Mouse (Mus musculus): Measurements from ENCODE around the gene Cacna1a. TPM values are rescaled to one million over a fixed set of nuclear protein-coding genes. Genes with fewer than 3 reads are reported as not detected.

Gene Cacna1a
- polyA plus RNA-seq, 1 experiment = 0.37 TPM

GRCm38 (mm10) chr8:84435370-84435769, 47.1 kb downstream of the Cacna1a start:
- TF ChIP-seq CTCF (IDR thresholded peaks at IDR 0.05; ENCODE audit: control insufficient read depth, insufficient read depth, low read length) (no peak), POLR2A (IDR thresholded peaks at IDR 0.05; ENCODE audit: borderline replicate concordance, control insufficient read depth, low read depth, low read length) (no peak)
- no peak overlapping the region for H3K27ac ChIP-seq (ENCODE audit: control insufficient read depth, insufficient read depth, low read depth, low read length, poor library complexity)
- H3K4me3 ChIP-seq (replicated peaks; ENCODE audit: control insufficient read depth, low read depth, low read length) = no peak overlapping the region
- H3K4me1 ChIP-seq (ENCODE audit: control insufficient read depth, insufficient read depth, low read length) = no peaks in the 10 kb centered on the region
- 75% methylated on average over 10 of the region's 10 CpGs for WGBS

- Histone ChIP-seq H3K27ac (ENCODE audit: control insufficient read depth, insufficient read depth, low read depth, low read length, poor library complexity) (no peak overlapping the region), H3K4me3 (replicated peaks; ENCODE audit: control insufficient read depth, low read depth, low read length) (no peak overlapping the region), H3K4me1 (ENCODE audit: control insufficient read depth, insufficient read depth, low read length) (no peaks in the 10 kb centered on the region)
- TF ChIP-seq POLR2A (IDR thresholded peaks at IDR 0.05; ENCODE audit: borderline replicate concordance, control insufficient read depth, low read depth, low read length) = no peak
- TF ChIP-seq CTCF (IDR thresholded peaks at IDR 0.05; ENCODE audit: control insufficient read depth, insufficient read depth, low read length) = no peak
- 86% methylated on average over 7 of the region's 7 CpGs for WGBS
Measured at GRCm38 (mm10) chr8:84439813-84440212, 51.6 kb downstream of the Cacna1a start.

GRCm38 (mm10) chr8:84442043-84442442, 53.8 kb downstream of the Cacna1a start:
- Histone ChIP-seq H3K4me1 (ENCODE audit: control insufficient read depth, insufficient read depth, low read length) (no peaks in the 10 kb centered on the region), H3K4me3 (replicated peaks; ENCODE audit: control insufficient read depth, low read depth, low read length) (no peak overlapping the region), H3K27ac (ENCODE audit: control insufficient read depth, insufficient read depth, low read depth, low read length, poor library complexity) (no peak overlapping the region)
- WGBS = 20% methylated on average over 1 of the region's 1 CpGs
- TF ChIP-seq POLR2A (IDR thresholded peaks at IDR 0.05; ENCODE audit: borderline replicate concordance, control insufficient read depth, low read depth, low read length) (no peak), CTCF (IDR thresholded peaks at IDR 0.05; ENCODE audit: control insufficient read depth, insufficient read depth, low read length) (no peak)

GRCm38 (mm10) chr8:84446571-84446991, 58.3 kb downstream of the Cacna1a start:
- Histone ChIP-seq H3K4me1 (ENCODE audit: control insufficient read depth, insufficient read depth, low read length) (no peaks in the 10 kb centered on the region), H3K27ac (ENCODE audit: control insufficient read depth, insufficient read depth, low read depth, low read length, poor library complexity) (no peak overlapping the region), H3K4me3 (replicated peaks; ENCODE audit: control insufficient read depth, low read depth, low read length) (no peak overlapping the region)
- TF ChIP-seq CTCF (IDR thresholded peaks at IDR 0.05; ENCODE audit: control insufficient read depth, insufficient read depth, low read length) (no peak), POLR2A (IDR thresholded peaks at IDR 0.05; ENCODE audit: borderline replicate concordance, control insufficient read depth, low read depth, low read length) (no peak)
- 69% methylated on average over 9 of the region's 9 CpGs for WGBS

- WGBS = 32% methylated on average over 6 of the region's 6 CpGs
- no peak overlapping the region for H3K4me3 ChIP-seq (replicated peaks; ENCODE audit: control insufficient read depth, low read depth, low read length)
- no peak overlapping the region for H3K27ac ChIP-seq (ENCODE audit: control insufficient read depth, insufficient read depth, low read depth, low read length, poor library complexity)
- H3K4me1 ChIP-seq (ENCODE audit: control insufficient read depth, insufficient read depth, low read length) = no peaks in the 10 kb centered on the region
- TF ChIP-seq CTCF (IDR thresholded peaks at IDR 0.05; ENCODE audit: control insufficient read depth, insufficient read depth, low read length) (no peak), POLR2A (IDR thresholded peaks at IDR 0.05; ENCODE audit: borderline replicate concordance, control insufficient read depth, low read depth, low read length) (no peak)
Measured at GRCm38 (mm10) chr8:84454532-84454931, 66.3 kb downstream of the Cacna1a start.

GRCm38 (mm10) chr8:84458853-84459252, 70.6 kb downstream of the Cacna1a start:
- 59% methylated on average over 7 of the region's 7 CpGs for WGBS

GRCm38 (mm10) chr8:84459276-84459675, 71.0 kb downstream of the Cacna1a start:
- H3K27ac ChIP-seq (ENCODE audit: control insufficient read depth, insufficient read depth, low read depth, low read length, poor library complexity) = no peak overlapping the region

More at GRCm38 (mm10) chr8:84458853-84459252, 70.6 kb downstream of the Cacna1a start:
- TF ChIP-seq CTCF (IDR thresholded peaks at IDR 0.05; ENCODE audit: control insufficient read depth, insufficient read depth, low read length) (no peak), POLR2A (IDR thresholded peaks at IDR 0.05; ENCODE audit: borderline replicate concordance, control insufficient read depth, low read depth, low read length) (no peak)
- Histone ChIP-seq H3K4me3 (replicated peaks; ENCODE audit: control insufficient read depth, low read depth, low read length) (no peak overlapping the region), H3K27ac (ENCODE audit: control insufficient read depth, insufficient read depth, low read depth, low read length, poor library complexity) (no peak overlapping the region), H3K4me1 (ENCODE audit: control insufficient read depth, insufficient read depth, low read length) (no peaks in the 10 kb centered on the region)

GRCm38 (mm10) chr8:84460698-84461097, 72.5 kb downstream of the Cacna1a start:
- WGBS = 71% methylated on average over 2 of the region's 2 CpGs
- no peak for TF ChIP-seq POLR2A (IDR thresholded peaks at IDR 0.05; ENCODE audit: borderline replicate concordance, control insufficient read depth, low read depth, low read length)
- Histone ChIP-seq H3K4me1 (ENCODE audit: control insufficient read depth, insufficient read depth, low read length) (no peaks in the 10 kb centered on the region), H3K27ac (ENCODE audit: control insufficient read depth, insufficient read depth, low read depth, low read length, poor library complexity) (no peak overlapping the region), H3K4me3 (replicated peaks; ENCODE audit: control insufficient read depth, low read depth, low read length) (no peak overlapping the region)

More at GRCm38 (mm10) chr8:84459276-84459675, 71.0 kb downstream of the Cacna1a start:
- H3K4me3 ChIP-seq (replicated peaks; ENCODE audit: control insufficient read depth, low read depth, low read length) = no peak overlapping the region
- H3K4me1 ChIP-seq (ENCODE audit: control insufficient read depth, insufficient read depth, low read length) = no peaks in the 10 kb centered on the region
- TF ChIP-seq CTCF (IDR thresholded peaks at IDR 0.05; ENCODE audit: control insufficient read depth, insufficient read depth, low read length) (no peak), POLR2A (IDR thresholded peaks at IDR 0.05; ENCODE audit: borderline replicate concordance, control insufficient read depth, low read depth, low read length) (no peak)
- 40% methylated on average over 5 of the region's 5 CpGs for WGBS

- Histone ChIP-seq H3K4me3 (replicated peaks; ENCODE audit: control insufficient read depth, low read depth, low read length) (no peak overlapping the region), H3K27ac (ENCODE audit: control insufficient read depth, insufficient read depth, low read depth, low read length, poor library complexity) (no peak overlapping the region), H3K4me1 (ENCODE audit: control insufficient read depth, insufficient read depth, low read length) (no peaks in the 10 kb centered on the region)
- TF ChIP-seq CTCF (IDR thresholded peaks at IDR 0.05; ENCODE audit: control insufficient read depth, insufficient read depth, low read length) (no peak), POLR2A (IDR thresholded peaks at IDR 0.05; ENCODE audit: borderline replicate concordance, control insufficient read depth, low read depth, low read length) (no peak)
- 64% methylated on average over 1 of the region's 1 CpGs for WGBS
Measured at GRCm38 (mm10) chr8:84466932-84467331, 78.7 kb downstream of the Cacna1a start.
